Comparison of ENCODE assay signal across 12 mouse cellular contexts in genomic region chr15:60779531-60779973, GRCm38 (mm10).
DNase-seq lines count a peak whose midpoint lies in the region; TF ChIP-seq lines count a peak whose summit lies in the region.
"Had no signal": no experiment of that assay in that cellular context is flagged by ENCODE, and none has a peak within 500 bp of the region (broad histone marks: within the 10 kb centered on the region; RNA-seq: fewer than 3 reads in every experiment).

No protein-coding gene starts in this region.

- no peak overlapping the region for H3K4me3 ChIP-seq in left cerebral cortex, adult 2 months
- H3K4me3 ChIP-seq: erythroblast, embryonic 14.5 days; heart, embryonic 15.5 days; limb, embryonic 15.5 days had no signal

- no peak overlapping the region for H3K27ac ChIP-seq in left cerebral cortex, adult 2 months
- H3K27ac ChIP-seq: heart, embryonic 15.5 days; limb, embryonic 15.5 days had no signal

- peak; percentile 4 for DNase-seq in urinary bladder, postnatal 14 days (ENCODE audit: low spot score)
- no peak for DNase-seq in urinary bladder, postnatal 25 days (ENCODE audit: low spot score)
- peak; percentile 47 for DNase-seq in fibroblast of lung, adult 2 months (ENCODE audit: low read depth)
- DNase-seq in lung, postnatal 4 days: peak; percentile 30 to 39
- DNase-seq in left cerebral cortex, adult 2 months (ENCODE audit: extremely low spot score in 1 of 2, low spot score in 2 of 2): no peak
- no peak for DNase-seq in layer of hippocampus, postnatal 10 days (ENCODE audit: low spot score in 2 of 2)
- DNase-seq in gastrocnemius, postnatal 25 days: no peak
- DNase-seq: kidney, postnatal 4 days; right cerebral cortex, postnatal 14 days had no signal

- TF ChIP-seq CTCF in left cerebral cortex, adult 2 months (IDR thresholded peaks at IDR 0.05): no peak

- intact Hi-C loops in left cerebral cortex, adult 2 months (cut with DNase I): no loop called here

Comparison
In these comparisons a context has a peak if more than half of its experiments do, and no peak if none do; other contexts are left out.
1. DNase-seq: peak in urinary bladder, postnatal 14 days (single experiment), fibroblast of lung, adult 2 months (single experiment) and lung, postnatal 4 days (2 of 2); none in urinary bladder, postnatal 25 days (single experiment), left cerebral cortex, adult 2 months (0 of 2), layer of hippocampus, postnatal 10 days (0 of 2) and gastrocnemius, postnatal 25 days (single experiment).